Mouse (Mus musculus) limb, embryonic 14.5 days (tissue): Measurements from ENCODE around the gene Slc47a2. TPM values are rescaled to one million over a fixed set of nuclear protein-coding genes. Genes with fewer than 3 reads are reported as not detected.

ENCODE experiments used
- ATAC-seq: fragments of 200-750 bp; cut with Nextera tagmentation; 2 replicates; pipeline ENCODE4 v1.8.0; 2017; ENCODE audit warnings: low read depth, moderate number of reproducible peaks, moderate TSS enrichment; ENCODE audit not compliant: low FRiP score
- DNase-seq: peaks from one replicate; pipeline ENCODE4 v3.0.0-alpha.2; 2015; ENCODE audit warnings: low spot score
- H3K27ac ChIP-seq: fragments of 300-500 bp; sonication (generic); replicated peaks from 2 replicates; pipeline ENCODE4 v1.5.1; 2014; ENCODE audit warnings: low read depth, mild to moderate bottlenecking, low read length, moderate library complexity, mixed read lengths
- H3K27me3 ChIP-seq: fragments of 300-500 bp; sonication (generic); 2 replicates; pipeline ENCODE4 v1.6.1; 2014; ENCODE audit warnings: low read length, mixed read lengths; ENCODE audit not compliant: control insufficient read depth, insufficient read depth
- H3K36me3 ChIP-seq: fragments of 300-500 bp; sonication (generic); 2 replicates; pipeline ENCODE4 v1.6.1; 2014; ENCODE audit warnings: mild to moderate bottlenecking, low read length, moderate library complexity, mixed read lengths; ENCODE audit not compliant: control insufficient read depth, insufficient read depth
- H3K4me1 ChIP-seq: fragments of 300-500 bp; sonication (generic); 2 replicates; pipeline ENCODE4 v1.6.1; 2014; ENCODE audit warnings: antibody characterized with exemption, low read length, mixed read lengths; ENCODE audit not compliant: control insufficient read depth, insufficient read depth
- H3K4me2 ChIP-seq: fragments of 300-500 bp; sonication (generic); replicated peaks from 2 replicates; pipeline ENCODE4 v1.6.1; 2014; ENCODE audit warnings: low read depth, mild to moderate bottlenecking, low read length, moderate library complexity; ENCODE audit not compliant: severe bottlenecking
- H3K4me3 ChIP-seq: fragments of 300-500 bp; sonication (generic); replicated peaks from 2 replicates; pipeline ENCODE4 v1.5.1; 2014; ENCODE audit warnings: low read length
- H3K9ac ChIP-seq: fragments of 300-500 bp; sonication (generic); 2 replicates; pipeline ENCODE4 v1.6.1; 2014; ENCODE audit warnings: mild to moderate bottlenecking, low read depth, low read length, moderate library complexity; ENCODE audit not compliant: severe bottlenecking
- H3K9me3 ChIP-seq: fragments of 300-500 bp; sonication (generic); 2 replicates; pipeline ENCODE4 v1.6.1; 2016; ENCODE audit warnings: low read length; ENCODE audit not compliant: control insufficient read depth
- POLR2A ChIP-seq: fragments of 200-500 bp; IDR thresholded peaks from 2 replicates; pipeline ENCODE4 v1.8.0; 2012; ENCODE audit warnings: inconsistent platforms, mild to moderate bottlenecking, moderate library complexity, borderline replicate concordance; ENCODE audit not compliant: insufficient read depth, insufficient read length; ENCODE audit errors: extremely low read depth
- WGBS: fragments of 180-500 bp; shearing (Covaris S2); extraction: QIAGEN DNeasy Blood & Tissue Kit; methylation state at CpG from one replicate; pipeline ENCODE4 v1.1.7; 2014; 5-methylcytosine and 5-hydroxymethylcytosine counted together
- polyA plus RNA-seq, 2 experiments: library from polyadenylated mRNA; depleted of rRNA in 1 of 2; stranded (reverse) in 1 of 2; unstranded in 1 of 2; fragments of >200 nt; fragmentation: Nextera tagmentation in 1 of 2; extraction: Ambion mirVana in 1 of 2; gene quantifications; 2 replicates each; pipeline versions ENCODE4 v1.2.1 to v1.2.3; 2012 to 2014

The Slc47a2 gene
- polyA plus RNA-seq, 2 experiments = 0.10 to 0.19 TPM

GRCm38 (mm10) chr11:61365938-61366337 lies 23.3 kb upstream of the Slc47a2 start:
- no peak for TF ChIP-seq POLR2A
- Histone ChIP-seq H3K4me2 (no peak overlapping the region), H3K9me3 (no peaks in the 10 kb centered on the region), H3K4me1 (no peaks in the 10 kb centered on the region), H3K27ac (no peak overlapping the region), H3K4me3 (no peak overlapping the region), H3K9ac (no peak overlapping the region), H3K36me3 (no peaks in the 10 kb centered on the region), H3K27me3 (no peaks in the 10 kb centered on the region)
- WGBS = 69% methylated on average over 3 of the region's 3 CpGs
- ATAC-seq = no peak
- no peak for DNase-seq

DNA sequence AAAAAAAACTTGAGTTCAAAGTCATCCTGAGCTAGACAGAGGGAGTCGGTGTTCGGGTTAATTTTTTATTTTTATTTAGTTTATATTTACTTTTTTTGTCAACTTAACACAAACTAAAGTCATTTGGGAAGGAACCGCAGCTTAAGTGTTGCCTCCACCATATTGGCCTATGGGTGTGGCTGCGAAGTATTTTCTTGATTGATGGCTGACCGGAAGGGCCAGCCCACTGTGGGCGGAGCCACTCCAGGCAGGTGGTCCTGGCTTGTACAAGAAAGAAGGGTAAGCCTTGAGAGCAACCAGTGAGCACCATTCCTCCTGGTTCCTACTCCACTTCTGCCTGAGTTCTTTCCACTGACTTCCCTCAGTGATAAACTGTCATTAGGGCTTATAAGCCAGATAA lies 21.4 kb upstream of the Slc47a2 start:
- no peak for DNase-seq
- Histone ChIP-seq H3K9me3 (no peaks in the 10 kb centered on the region), H3K9ac (no peak overlapping the region), H3K4me1 (no peaks in the 10 kb centered on the region), H3K27me3 (no peaks in the 10 kb centered on the region), H3K4me3 (no peak overlapping the region), H3K4me2 (no peak overlapping the region), H3K27ac (no peak overlapping the region), H3K36me3 (no peaks in the 10 kb centered on the region)
- WGBS = 89% methylated on average over 6 of the region's 6 CpGs
- TF ChIP-seq POLR2A = no peak
- no peak for ATAC-seq

DNA sequence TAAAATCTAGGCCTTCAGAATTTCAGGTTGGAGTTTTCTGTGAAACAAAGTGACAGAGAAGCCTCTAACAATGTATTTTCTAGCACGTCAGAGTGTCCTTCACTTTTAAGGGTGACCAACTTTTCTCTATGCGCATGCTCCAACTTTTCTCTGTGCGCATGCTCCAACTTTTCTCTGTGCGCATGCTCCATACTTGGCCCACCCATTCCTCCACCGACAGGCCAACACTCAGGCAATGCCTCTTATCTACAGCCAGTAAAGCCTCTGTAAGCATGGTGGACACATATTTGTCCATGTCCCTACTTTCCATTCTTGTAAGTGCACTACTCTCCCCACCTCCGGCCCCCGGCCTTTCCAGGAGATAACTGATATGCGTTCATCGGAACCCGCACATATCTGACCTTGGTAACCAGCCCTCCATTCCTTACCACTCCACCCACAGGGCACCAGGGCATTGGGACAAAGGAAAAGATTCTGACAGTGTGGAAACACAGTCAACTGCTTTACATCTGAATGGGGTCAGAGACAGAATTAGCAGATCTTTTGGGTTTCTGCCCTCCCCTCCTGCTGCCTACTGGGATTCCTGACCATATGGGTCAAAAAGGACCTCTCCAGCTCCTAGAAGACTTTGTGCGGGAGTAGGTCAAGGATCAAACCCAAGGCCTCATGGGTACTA lies 19.0 kb upstream of the Slc47a2 start:
- Histone ChIP-seq H3K9me3 (no peaks in the 10 kb centered on the region), H3K27me3 (no peaks in the 10 kb centered on the region), H3K36me3 (no peaks in the 10 kb centered on the region), H3K4me3 (no peak overlapping the region), H3K9ac (no peak overlapping the region), H3K27ac (no peak overlapping the region), H3K4me1 (no peaks in the 10 kb centered on the region), H3K4me2 (no peak overlapping the region)
- TF ChIP-seq POLR2A = no peak
- no peak for ATAC-seq
- DNase-seq = no peak
- 93% methylated on average over 11 of the region's 11 CpGs for WGBS

DNA sequence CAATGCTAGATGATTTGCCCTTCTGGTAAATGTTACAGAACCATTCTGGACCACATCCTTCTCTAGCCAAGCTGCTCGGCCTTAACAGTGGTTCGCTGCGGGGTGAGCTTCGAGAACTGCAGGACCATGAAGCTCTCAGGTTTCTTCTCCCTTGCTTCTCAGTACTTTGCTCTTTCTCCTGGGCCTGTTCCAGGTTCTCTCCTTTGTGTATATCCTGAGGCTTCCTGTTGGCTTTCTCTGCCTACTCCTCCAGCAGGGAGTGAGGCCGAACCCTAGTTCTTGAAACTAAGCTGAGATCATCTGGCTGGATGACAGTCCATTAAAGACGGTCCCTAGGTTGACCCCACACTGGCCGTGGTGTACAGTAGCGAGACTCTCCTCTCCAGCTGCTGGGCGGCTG lies 13.9 kb upstream of the Slc47a2 start:
- ATAC-seq = 0 out of 2 replicates have a peak, but pooled peaks have one; percentile 12
- Histone ChIP-seq H3K27ac (no peak overlapping the region), H3K9ac (no peak overlapping the region), H3K9me3 (no peaks in the 10 kb centered on the region), H3K4me2 (no peak overlapping the region), H3K36me3 (no peaks in the 10 kb centered on the region), H3K4me3 (no peak overlapping the region), H3K27me3 (no peaks in the 10 kb centered on the region), H3K4me1 (no peaks in the 10 kb centered on the region)
- TF ChIP-seq POLR2A = no peak
- DNase-seq = peak; percentile 16
- 71% methylated on average over 9 of the region's 9 CpGs for WGBS

DNA sequence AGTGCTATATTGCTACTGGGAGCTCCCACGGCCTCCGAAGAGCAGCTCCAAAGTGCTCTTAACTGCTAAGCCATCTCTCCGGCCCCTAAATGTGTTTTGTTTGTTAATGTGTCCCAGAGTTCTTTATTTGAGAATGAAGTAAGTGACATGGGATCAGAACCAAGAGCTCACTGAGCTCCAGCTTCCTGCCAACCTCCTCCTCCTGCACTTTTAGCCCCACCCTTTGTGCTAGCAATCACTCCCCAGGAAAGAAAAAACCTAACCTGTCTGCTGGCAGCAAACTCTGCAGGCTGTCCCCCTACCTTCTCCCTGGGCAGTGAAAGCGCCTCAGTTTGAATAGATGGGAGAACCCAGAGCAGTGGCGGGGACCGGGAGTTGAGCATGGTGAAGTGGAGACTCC lies 13.5 kb upstream of the Slc47a2 start:
- no peaks in the 10 kb centered on the region for H3K4me1 ChIP-seq
- ATAC-seq (no peak), DNase-seq (no peak)
- WGBS = 59% methylated on average over 6 of the region's 6 CpGs
- H3K9me3 ChIP-seq = no peaks in the 10 kb centered on the region
- no peak overlapping the region for H3K4me2 ChIP-seq
- H3K9ac ChIP-seq = no peak overlapping the region
- H3K27ac ChIP-seq = no peak overlapping the region
- H3K4me3 ChIP-seq = no peak overlapping the region
- no peak for TF ChIP-seq POLR2A
- no peaks in the 10 kb centered on the region for H3K27me3 ChIP-seq
- no peaks in the 10 kb centered on the region for H3K36me3 ChIP-seq
